Mouse (Mus musculus) kidney, embryonic 14.5 days (tissue): ENCODE measurements at regions not wholly inside any gene's neighbourhood (a gene's known extent, or its start where the extent isn't known, plus 50 kb on each side); places are given as distances from the start of the nearest gene placed in this dataset.

Experiments
- ATAC-seq: fragments of 200-750 bp; cut with Nextera tagmentation; 2 replicates; pipeline ENCODE4 v1.8.0; 2017; ENCODE audit warnings: moderate number of reproducible peaks, mild to moderate bottlenecking, moderate TSS enrichment, moderate library complexity; ENCODE audit not compliant: low FRiP score, low TSS enrichment
- H3K27ac ChIP-seq: fragments of 300-500 bp; sonication (generic); 2 replicates; pipeline ENCODE4 v1.5.1; 2014; ENCODE audit warnings: low read depth, mild to moderate bottlenecking, low read length, moderate library complexity, mixed read lengths
- H3K27me3 ChIP-seq: fragments of 300-500 bp; sonication (generic); 2 replicates; pipeline ENCODE4 v1.6.1; 2014; ENCODE audit warnings: mild to moderate bottlenecking, low read length; ENCODE audit not compliant: control insufficient read depth, insufficient read depth
- H3K36me3 ChIP-seq: fragments of 300-500 bp; sonication (generic); 2 replicates; pipeline ENCODE4 v1.6.1; 2014; ENCODE audit warnings: low read length, mixed read lengths; ENCODE audit not compliant: control insufficient read depth, insufficient read depth
- H3K4me1 ChIP-seq: fragments of 300-500 bp; sonication (generic); 2 replicates; pipeline ENCODE4 v1.6.1; 2014; ENCODE audit warnings: low read length, mixed read lengths; ENCODE audit not compliant: control insufficient read depth, insufficient read depth
- H3K4me2 ChIP-seq: fragments of 300-500 bp; sonication (generic); replicated peaks from 2 replicates; pipeline ENCODE4 v1.6.1; 2014; ENCODE audit warnings: low read depth, mild to moderate bottlenecking, low read length
- H3K4me3 ChIP-seq: fragments of 300-500 bp; sonication (generic); 2 replicates; pipeline ENCODE4 v1.5.1; 2014; ENCODE audit warnings: mild to moderate bottlenecking, low read length
- H3K9ac ChIP-seq: fragments of 300-500 bp; sonication (generic); 2 replicates; pipeline ENCODE4 v1.6.1; 2014; ENCODE audit warnings: low read depth, mild to moderate bottlenecking, low read length, moderate library complexity
- H3K9me3 ChIP-seq: fragments of 300-500 bp; sonication (generic); 2 replicates; pipeline ENCODE4 v1.6.1; 2016; ENCODE audit warnings: low read length; ENCODE audit not compliant: control insufficient read depth
- WGBS: fragments of 180-500 bp; shearing (Covaris S2); extraction: QIAGEN DNeasy Blood & Tissue Kit; methylation state at CpG from one replicate; pipeline ENCODE4 v1.1.7; 2014; 5-methylcytosine and 5-hydroxymethylcytosine counted together

- Histone ChIP-seq H3K27me3 (no peaks in the 10 kb centered on the region), H3K9ac (no peak overlapping the region), H3K9me3 (no peaks in the 10 kb centered on the region), H3K4me1 (no peaks in the 10 kb centered on the region), H3K36me3 (no peaks in the 10 kb centered on the region), H3K4me2 (no peak overlapping the region), H3K4me3 (no peak overlapping the region), H3K27ac (no peak overlapping the region)
- no peak for ATAC-seq
- 93% methylated on average over 7 of the region's 7 CpGs for WGBS
Measured at GRCm38 (mm10) chr9:47374086-47374485, 155.9 kb upstream of the Cadm1 start.

- ATAC-seq = no peak
- H3K27me3 ChIP-seq = no peaks in the 10 kb centered on the region
- H3K27ac ChIP-seq = no peak overlapping the region
- WGBS = 75% methylated on average over 1 of the region's 1 CpGs
- no peak overlapping the region for H3K9ac ChIP-seq
- no peaks in the 10 kb centered on the region for H3K4me1 ChIP-seq
- no peaks in the 10 kb centered on the region for H3K9me3 ChIP-seq
- H3K4me3 ChIP-seq = no peak overlapping the region
- no peaks in the 10 kb centered on the region for H3K36me3 ChIP-seq
- H3K4me2 ChIP-seq = no peak overlapping the region
Measured at GRCm38 (mm10) chr9:47376645-47377044, 153.3 kb upstream of the Cadm1 start.

GRCm38 (mm10) chr9:47378541-47378940, 151.4 kb upstream of the Cadm1 start:
- Histone ChIP-seq H3K4me1 (no peaks in the 10 kb centered on the region), H3K27me3 (no peaks in the 10 kb centered on the region), H3K36me3 (no peaks in the 10 kb centered on the region), H3K4me2 (no peak overlapping the region), H3K9me3 (no peaks in the 10 kb centered on the region), H3K9ac (no peak overlapping the region), H3K4me3 (no peak overlapping the region), H3K27ac (no peak overlapping the region)
- whole genome bisulfite sequencing = 86% methylated on average over 5 of the region's 5 CpGs
- ATAC-seq = no peak

GRCm38 (mm10) chr9:47380361-47380760, 149.6 kb upstream of the Cadm1 start:
- Histone ChIP-seq H3K9ac (no peak overlapping the region), H3K36me3 (no peaks in the 10 kb centered on the region), H3K27me3 (no peaks in the 10 kb centered on the region), H3K9me3 (no peaks in the 10 kb centered on the region), H3K4me3 (no peak overlapping the region), H3K27ac (no peak overlapping the region), H3K4me2 (no peak overlapping the region), H3K4me1 (peaks cover 7% of the 10 kb centered on the region; the same call in 1 of the 2 replicates)
- WGBS = 66% methylated on average over 7 of the region's 7 CpGs
- no peak for ATAC-seq

GRCm38 (mm10) chr9:47384185-47384854, 145.7 kb upstream of the Cadm1 start:
- Histone ChIP-seq H3K4me2 (no peak overlapping the region), H3K36me3 (no peaks in the 10 kb centered on the region), H3K9me3 (no peaks in the 10 kb centered on the region), H3K4me3 (no peak overlapping the region), H3K4me1 (peaks cover 7% of the 10 kb centered on the region; the same call in 1 of the 2 replicates), H3K9ac (no peak overlapping the region), H3K27me3 (0 out of 2 replicates have a peak, but pooled peaks cover 2% of the 10 kb centered on the region), H3K27ac (no peak overlapping the region)
- no peak for ATAC-seq
- 36% methylated on average over 4 of the region's 4 CpGs for WGBS

- no peak overlapping the region for H3K4me3 ChIP-seq
- H3K9me3 ChIP-seq = no peaks in the 10 kb centered on the region
- H3K4me1 ChIP-seq = peaks cover 7% of the 10 kb centered on the region; the same call in 1 of the 2 replicates
- H3K9ac ChIP-seq = no peak overlapping the region
- H3K4me2 ChIP-seq = no peak overlapping the region
- ATAC-seq = no peak
- no peaks in the 10 kb centered on the region for H3K36me3 ChIP-seq
- 62% methylated on average over 11 of the region's 11 CpGs for WGBS
- 0 out of 2 replicates have a peak, but pooled peaks cover 2% of the 10 kb centered on the region for H3K27me3 ChIP-seq
- H3K27ac ChIP-seq = no peak overlapping the region
Measured at GRCm38 (mm10) chr9:47386646-47387045, 143.3 kb upstream of the Cadm1 start.

- no peak overlapping the region for H3K27ac ChIP-seq
- H3K27me3 ChIP-seq = 0 out of 2 replicates have a peak, but pooled peaks cover 2% of the 10 kb centered on the region
- H3K4me2 ChIP-seq = no peak overlapping the region
- no peaks in the 10 kb centered on the region for H3K9me3 ChIP-seq
- ATAC-seq = no peak
- WGBS = 41% methylated on average over 4 of the region's 4 CpGs
- H3K4me1 ChIP-seq = peaks cover 7% of the 10 kb centered on the region; the same call in 1 of the 2 replicates
- no peaks in the 10 kb centered on the region for H3K36me3 ChIP-seq
- H3K4me3 ChIP-seq = no peak overlapping the region
- H3K9ac ChIP-seq = no peak overlapping the region
Measured at GRCm38 (mm10) chr9:47387221-47387620, 142.8 kb upstream of the Cadm1 start.

GRCm38 (mm10) chr9:47387716-47388300, 142.2 kb upstream of the Cadm1 start:
- 45% methylated on average over 8 of the region's 8 CpGs for WGBS

GRCm38 (mm10) chr9:47389901-47390300, 140.1 kb upstream of the Cadm1 start:
- Histone ChIP-seq H3K4me1 (no peaks in the 10 kb centered on the region), H3K9me3 (no peaks in the 10 kb centered on the region), H3K36me3 (no peaks in the 10 kb centered on the region), H3K27me3 (0 out of 2 replicates have a peak, but pooled peaks cover 2% of the 10 kb centered on the region), H3K27ac (no peak overlapping the region), H3K4me3 (no peak overlapping the region), H3K4me2 (no peak overlapping the region), H3K9ac (no peak overlapping the region)
- 90% methylated on average over 6 of the region's 6 CpGs for WGBS
- no peak for ATAC-seq

More at GRCm38 (mm10) chr9:47387716-47388300, 142.2 kb upstream of the Cadm1 start:
- Histone ChIP-seq H3K4me3 (no peak overlapping the region), H3K27ac (no peak overlapping the region), H3K9ac (no peak overlapping the region), H3K4me2 (no peak overlapping the region), H3K4me1 (peaks cover 7% of the 10 kb centered on the region; the same call in 1 of the 2 replicates), H3K9me3 (no peaks in the 10 kb centered on the region), H3K36me3 (no peaks in the 10 kb centered on the region), H3K27me3 (0 out of 2 replicates have a peak, but pooled peaks cover 2% of the 10 kb centered on the region)
- ATAC-seq = no peak
